8 mouse cellular contexts compared by ENCODE assay signal in genomic region chr1:36270666-36271065, GRCm38 (mm10). TPM values are rescaled to one million over a fixed set of nuclear protein-coding genes. Genes with fewer than 3 reads are reported as not detected.
DNase-seq lines count a peak whose midpoint lies in the region; ATAC-seq and TF ChIP-seq lines count a peak whose summit lies in the region.

No protein-coding gene starts in this region.

- TF ChIP-seq CTCF in gastrocnemius, adult 2 months (IDR thresholded peaks at IDR 0.05) = no peak

- ATAC-seq in monocyte, adult 5-6 weeks (replicated peaks; ENCODE audit: insufficient number of reproducible peaks, low FRiP score, low TSS enrichment, poor library complexity, severe bottlenecking) = peak; percentile 44

- intact Hi-C loops in gastrocnemius, adult 2 months (cut with DNase I) = no loop called here
- intact Hi-C loops in gastrocnemius, postnatal 36 days (cut with DNase I) = no loop called here
- intact Hi-C loops in left cerebral cortex, postnatal 14 days (cut with DNase I) = no loop called here

- H3K27ac ChIP-seq in gastrocnemius, adult 2 months = peak overlapping the region; percentile 81

- H3K4me3 ChIP-seq in gastrocnemius, adult 2 months = peak overlapping the region; percentile 18; the same call in 1 of the 2 replicates

- no peak for DNase-seq in gastrocnemius, adult 2 months
- DNase-seq in gastrocnemius, postnatal 36 days = no peak
- DNase-seq in heart, adult 8-10 months (ENCODE audit: low spot score) = peak; percentile 72
- peak; percentile 71 for DNase-seq in kidney, postnatal 10 days
- no peak for DNase-seq in right cerebral cortex, adult 2 months (ENCODE audit: low spot score in 2 of 2)
- DNase-seq in left cerebral cortex, postnatal 14 days (ENCODE audit: low spot score in 2 of 2) = no peak
- DNase-seq in adrenal gland, postnatal 25 days = no peak

RNA-seq across cellular contexts. Expression of gene Neurl3, which starts 3.8 kb away (rescaled TPM):
- under 1 TPM; 0.41 to 0.59 TPM for total RNA-seq in gastrocnemius, adult 2 months (2021)
- total RNA-seq in gastrocnemius, postnatal 36 days (2021) = under 1 TPM; 0.31 to 0.72 TPM
- 1 to 10 TPM; 2.0 to 4.4 (median 2.8) TPM for total RNA-seq in heart, adult 8-10 months (2022)
- total RNA-seq in monocyte, adult 5-6 weeks (2017) = 315 to 366 TPM (median 360 TPM) in 3 replicates
- under 1 TPM; 0.26 to 0.61 TPM for total RNA-seq in left cerebral cortex, postnatal 14 days (2021)
- 4.3 and 4.6 TPM in 2 replicates for total RNA-seq in adrenal gland, postnatal 25 days (2021)

RNA-seq across cellular contexts. Expression of gene Uggt1, which starts 26.1 kb away (rescaled TPM):
- total RNA-seq in gastrocnemius, adult 2 months (2021) = 10 to 100 TPM; 27.6 to 29.1 TPM
- total RNA-seq in gastrocnemius, postnatal 36 days (2021) = 10 to 100 TPM; 18.2 to 24.1 TPM
- 10 to 100 TPM; 26.8 to 31.9 (median 28.4) TPM for total RNA-seq in heart, adult 8-10 months (2022)
- 91.2 to 135 TPM (median 106 TPM) in 3 replicates for total RNA-seq in monocyte, adult 5-6 weeks (2017)
- total RNA-seq in left cerebral cortex, postnatal 14 days (2021) = 10 to 100 TPM; 40.8 to 47.3 TPM
- total RNA-seq in adrenal gland, postnatal 25 days (2021) = 47.5 and 53.2 TPM in 2 replicates

RNA-seq across cellular contexts. Expression of gene Arid5a, which starts 36.9 kb away (rescaled TPM):
- total RNA-seq in gastrocnemius, adult 2 months (2021) = 10 to 100 TPM in 1 of 2 experiments, 1 to 10 TPM in 1; 7.0 to 18.6 TPM
- 10 to 100 TPM; 10.7 to 11.8 TPM for total RNA-seq in gastrocnemius, postnatal 36 days (2021)
- total RNA-seq in heart, adult 8-10 months (2022) = 10 to 100 TPM in 2 of 4 experiments, 1 to 10 TPM in 2; 4.7 to 16.6 (median 9.9) TPM
- total RNA-seq in monocyte, adult 5-6 weeks (2017) = 47.3 to 80.2 TPM (median 65.0 TPM) in 3 replicates
- total RNA-seq in left cerebral cortex, postnatal 14 days (2021) = 10 to 100 TPM; 14.7 to 16.9 TPM
- total RNA-seq in adrenal gland, postnatal 25 days (2021) = 2.7 and 3.5 TPM in 2 replicates

Comparison
In these comparisons a context has a peak if more than half of its experiments do, and no peak if none do; other contexts are left out.
1. DNase-seq: peak in heart, adult 8-10 months (single experiment) and kidney, postnatal 10 days (single experiment); none in gastrocnemius, adult 2 months (single experiment), gastrocnemius, postnatal 36 days (0 of 2), right cerebral cortex, adult 2 months (0 of 2), left cerebral cortex, postnatal 14 days (0 of 2) and adrenal gland, postnatal 25 days (single experiment).
2. RNA of gene Neurl3, which starts 3.8 kb away (total RNA-seq): 315 to 366 TPM in monocyte, adult 5-6 weeks; 4.3 to 4.6 TPM in adrenal gland, postnatal 25 days, 2.0 to 4.4 TPM in heart, adult 8-10 months, 0.31 to 0.72 TPM in gastrocnemius, postnatal 36 days, 0.26 to 0.61 TPM in left cerebral cortex, postnatal 14 days and 0.41 to 0.59 TPM in gastrocnemius, adult 2 months; every median in the first group is over 10 times any median in the second.